Mouse (Mus musculus): ENCODE data around the gene Glis1.

DNA sequence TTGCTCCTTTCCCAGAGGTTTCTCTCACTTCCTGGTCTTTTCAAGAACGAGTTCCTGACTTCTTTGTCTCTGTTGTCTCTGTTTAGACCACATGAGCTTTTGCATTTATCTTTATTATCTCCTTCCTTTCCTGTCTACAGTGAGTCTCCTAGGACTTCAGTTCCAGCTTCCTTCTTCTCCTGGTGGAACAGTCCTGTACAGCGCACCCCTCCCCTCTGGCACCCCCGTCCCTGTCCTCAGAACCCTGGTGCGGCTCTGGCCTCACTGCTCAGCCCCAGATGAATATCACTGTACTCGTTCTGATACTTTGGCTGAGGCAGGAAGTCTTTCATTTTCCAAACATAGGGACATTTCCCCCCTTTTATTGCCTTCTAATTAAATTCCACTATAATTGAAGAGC lies 152.0 kb downstream of the Glis1 start:
- TF ChIP-seq CHD2 (IDR thresholded peaks at IDR 0.05; ENCODE audit: low read depth, low read length) (no peak), MAFK (IDR thresholded peaks at IDR 0.05; ENCODE audit: insufficient read depth, low read depth, low read length) (no peak), ZNF384 (IDR thresholded peaks at IDR 0.05; ENCODE audit: low read depth, low read length) (no peak)

Measured in ES-E14 (cell line).